Mouse (Mus musculus): ENCODE data around the gene Tbc1d2. TPM values are rescaled to one million over a fixed set of nuclear protein-coding genes. Genes with fewer than 3 reads are reported as not detected.
"Not testable (repeated sequence)": the region's sequence is repeated elsewhere in the genome, so short reads cannot be mapped to it uniquely, and the experiment has no call there.

Tbc1d2 gene
- polyA plus RNA-seq, 1 experiment: 6.1 TPM

GRCm38 (mm10) chr4:46578228-46578627 is 71.8 kb downstream of the Tbc1d2 start:
- Histone ChIP-seq H3K27me3 (replicated peaks; ENCODE audit: control insufficient read depth, insufficient read depth, low read length) (no peaks in the 10 kb centered on the region), H3K36me3 (ENCODE audit: control insufficient read depth, insufficient read depth, low read length) (no peaks in the 10 kb centered on the region), H3K4me1 (ENCODE audit: control insufficient read depth, insufficient read depth, low read length) (no peaks in the 10 kb centered on the region), H3K4me3 (ENCODE audit: insufficient read depth, low read depth, low read length) (no peak overlapping the region), H3K27ac (ENCODE audit: insufficient read depth, low read depth, low read length) (no peak overlapping the region)
- whole genome bisulfite sequencing: 67% methylated on average over 1 of the region's 1 CpGs
- DNase-seq: no peak
- TF ChIP-seq CTCF (conservative IDR thresholded peaks at IDR 0.05; ENCODE audit: insufficient read depth, insufficient read length, low read depth, low read length) (no peak), POLR2A (IDR thresholded peaks at IDR 0.05; ENCODE audit: low read depth, low read length) (no peak)

GRCm38 (mm10) chr4:46575509-46576284 is 74.3 kb downstream of the Tbc1d2 start:
- H3K4me3 ChIP-seq (ENCODE audit: insufficient read depth, low read depth, low read length); H3K27ac ChIP-seq (ENCODE audit: insufficient read depth, low read depth, low read length); H3K4me1 ChIP-seq (ENCODE audit: control insufficient read depth, insufficient read depth, low read length); H3K27me3 ChIP-seq (replicated peaks; ENCODE audit: control insufficient read depth, insufficient read depth, low read length); H3K36me3 ChIP-seq (ENCODE audit: control insufficient read depth, insufficient read depth, low read length); DNase-seq: not testable (repeated sequence)
- 73% methylated on average over 6 of the region's 10 CpGs for WGBS

- no peak overlapping the region for H3K27ac ChIP-seq (ENCODE audit: insufficient read depth, low read depth, low read length)
- H3K36me3 ChIP-seq (ENCODE audit: control insufficient read depth, insufficient read depth, low read length): no peaks in the 10 kb centered on the region
- no peak for TF ChIP-seq CTCF (conservative IDR thresholded peaks at IDR 0.05; ENCODE audit: insufficient read depth, insufficient read length, low read depth, low read length)
- no peak for TF ChIP-seq POLR2A (IDR thresholded peaks at IDR 0.05; ENCODE audit: low read depth, low read length)
- no peaks in the 10 kb centered on the region for H3K27me3 ChIP-seq (replicated peaks; ENCODE audit: control insufficient read depth, insufficient read depth, low read length)
- H3K4me1 ChIP-seq (ENCODE audit: control insufficient read depth, insufficient read depth, low read length): no peaks in the 10 kb centered on the region
- H3K4me3 ChIP-seq (ENCODE audit: insufficient read depth, low read depth, low read length): no peak overlapping the region
- DNase-seq: no peak
- WGBS: 58% methylated on average over 12 of the region's 12 CpGs
These were observed 75.2 kb downstream of the Tbc1d2 start for GRCm38 (mm10) chr4:46574841-46575240.

- H3K4me1 ChIP-seq (ENCODE audit: control insufficient read depth, insufficient read depth, low read length): no peaks in the 10 kb centered on the region
- H3K27me3 ChIP-seq (replicated peaks; ENCODE audit: control insufficient read depth, insufficient read depth, low read length): no peaks in the 10 kb centered on the region
- no peaks in the 10 kb centered on the region for H3K36me3 ChIP-seq (ENCODE audit: control insufficient read depth, insufficient read depth, low read length)
- 48% methylated on average over 9 of the region's 9 CpGs for WGBS
- no peak overlapping the region for H3K27ac ChIP-seq (ENCODE audit: insufficient read depth, low read depth, low read length)
- no peak for DNase-seq
- TF ChIP-seq POLR2A (IDR thresholded peaks at IDR 0.05; ENCODE audit: low read depth, low read length): no peak
- TF ChIP-seq CTCF (conservative IDR thresholded peaks at IDR 0.05; ENCODE audit: insufficient read depth, insufficient read length, low read depth, low read length): no peak
- no peak overlapping the region for H3K4me3 ChIP-seq (ENCODE audit: insufficient read depth, low read depth, low read length)
These were observed 75.8 kb downstream of the Tbc1d2 start for GRCm38 (mm10) chr4:46574024-46574753.

- Histone ChIP-seq H3K36me3 (ENCODE audit: control insufficient read depth, insufficient read depth, low read length) (no peaks in the 10 kb centered on the region), H3K27ac (ENCODE audit: insufficient read depth, low read depth, low read length) (no peak overlapping the region), H3K4me1 (ENCODE audit: control insufficient read depth, insufficient read depth, low read length) (no peaks in the 10 kb centered on the region), H3K4me3 (ENCODE audit: insufficient read depth, low read depth, low read length) (no peak overlapping the region), H3K27me3 (replicated peaks; ENCODE audit: control insufficient read depth, insufficient read depth, low read length) (no peaks in the 10 kb centered on the region)
- DNase-seq: no peak
- TF ChIP-seq POLR2A (IDR thresholded peaks at IDR 0.05; ENCODE audit: low read depth, low read length) (no peak), CTCF (conservative IDR thresholded peaks at IDR 0.05; ENCODE audit: insufficient read depth, insufficient read length, low read depth, low read length) (no peak)
- 74% methylated on average over 4 of the region's 4 CpGs for WGBS
These were observed 77.4 kb downstream of the Tbc1d2 start for GRCm38 (mm10) chr4:46572616-46573015.

GRCm38 (mm10) chr4:46571744-46572143 is 78.3 kb downstream of the Tbc1d2 start:
- Histone ChIP-seq H3K27me3 (replicated peaks; ENCODE audit: control insufficient read depth, insufficient read depth, low read length) (no peaks in the 10 kb centered on the region), H3K4me1 (ENCODE audit: control insufficient read depth, insufficient read depth, low read length) (no peaks in the 10 kb centered on the region), H3K27ac (ENCODE audit: insufficient read depth, low read depth, low read length) (no peak overlapping the region), H3K4me3 (ENCODE audit: insufficient read depth, low read depth, low read length) (no peak overlapping the region), H3K36me3 (ENCODE audit: control insufficient read depth, insufficient read depth, low read length) (no peaks in the 10 kb centered on the region)
- no peak for DNase-seq
- no peak for TF ChIP-seq CTCF (conservative IDR thresholded peaks at IDR 0.05; ENCODE audit: insufficient read depth, insufficient read length, low read depth, low read length)
- TF ChIP-seq POLR2A (IDR thresholded peaks at IDR 0.05; ENCODE audit: low read depth, low read length): no peak
- 92% methylated on average over 9 of the region's 9 CpGs for WGBS

GRCm38 (mm10) chr4:46569671-46570070 is 80.3 kb downstream of the Tbc1d2 start:
- H3K27ac ChIP-seq (ENCODE audit: insufficient read depth, low read depth, low read length): no peak overlapping the region
- no peak for TF ChIP-seq POLR2A (IDR thresholded peaks at IDR 0.05; ENCODE audit: low read depth, low read length)
- TF ChIP-seq CTCF (conservative IDR thresholded peaks at IDR 0.05; ENCODE audit: insufficient read depth, insufficient read length, low read depth, low read length): no peak
- no peak overlapping the region for H3K4me3 ChIP-seq (ENCODE audit: insufficient read depth, low read depth, low read length)
- no peak for DNase-seq
- no peaks in the 10 kb centered on the region for H3K27me3 ChIP-seq (replicated peaks; ENCODE audit: control insufficient read depth, insufficient read depth, low read length)
- H3K36me3 ChIP-seq (ENCODE audit: control insufficient read depth, insufficient read depth, low read length): no peaks in the 10 kb centered on the region
- WGBS: 56% methylated on average over 5 of the region's 5 CpGs
- H3K4me1 ChIP-seq (ENCODE audit: control insufficient read depth, insufficient read depth, low read length): no peaks in the 10 kb centered on the region
